Mouse (Mus musculus): Measurements from ENCODE around the gene Odf3l2. TPM values are rescaled to one million over a fixed set of nuclear protein-coding genes. Genes with fewer than 3 reads are reported as not detected.

Odf3l2 gene
- polyA plus RNA-seq, 1 experiment, result not detected

DNA sequence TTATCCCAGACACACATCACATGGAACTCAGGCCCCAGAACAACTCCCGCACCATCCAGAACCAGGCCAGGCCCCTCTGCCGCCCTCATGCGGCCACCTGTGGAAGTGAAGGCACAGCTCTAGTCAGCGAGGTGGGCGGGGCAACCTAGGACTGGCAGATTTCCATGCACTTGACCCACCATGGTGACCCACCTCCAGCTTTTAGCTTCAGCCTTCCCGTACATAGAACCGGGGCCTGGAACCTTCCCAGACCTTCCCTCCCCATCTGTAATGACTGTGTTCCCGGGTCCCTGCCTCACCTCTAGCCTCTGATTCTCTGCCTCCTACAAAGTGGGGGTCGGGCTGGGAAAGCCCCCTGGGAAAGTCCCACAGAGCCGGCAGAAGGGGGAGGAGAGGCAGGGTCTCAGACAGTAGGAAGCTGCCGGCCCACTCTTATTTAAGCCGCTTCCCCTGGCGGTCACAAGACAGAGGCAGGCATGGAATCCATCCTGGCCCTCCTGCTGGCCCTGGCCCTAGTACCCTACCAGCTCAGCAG, 18.7 kb upstream of the Odf3l2 start, which contains the start of gene Madcam1:
Madcam1 (plus strand) TSS at position 429 of the 535 bp plus-strand sequence.
- no peak within 1 kb of the TSS for H3K4me3 ChIP-seq (ENCODE audit: low read depth, low read length)
- H3K27ac ChIP-seq (ENCODE audit: insufficient read depth, low read depth, low read length), result no peak within 1 kb of the TSS
- no peaks in the 10 kb centered on the region for H3K4me1 ChIP-seq (ENCODE audit: control insufficient read depth, insufficient read depth, insufficient read length, low read length)
- no peaks in the 10 kb centered on the region for H3K36me3 ChIP-seq (ENCODE audit: control insufficient read depth, insufficient read depth, low read length)
- no peaks in the 10 kb centered on the region for H3K27me3 ChIP-seq (ENCODE audit: control insufficient read depth, insufficient read depth, low read length)
- no peak for TF ChIP-seq POLR2A (IDR thresholded peaks at IDR 0.05; ENCODE audit: low read depth, low read length)
- TF ChIP-seq CTCF (IDR thresholded peaks at IDR 0.05; ENCODE audit: extremely low read depth, insufficient read length, insufficient replicate concordance, low read depth, low read length), result peak; percentile 89
- WGBS, result 15% methylated on average over 13 of the region's 13 CpGs

DNA sequence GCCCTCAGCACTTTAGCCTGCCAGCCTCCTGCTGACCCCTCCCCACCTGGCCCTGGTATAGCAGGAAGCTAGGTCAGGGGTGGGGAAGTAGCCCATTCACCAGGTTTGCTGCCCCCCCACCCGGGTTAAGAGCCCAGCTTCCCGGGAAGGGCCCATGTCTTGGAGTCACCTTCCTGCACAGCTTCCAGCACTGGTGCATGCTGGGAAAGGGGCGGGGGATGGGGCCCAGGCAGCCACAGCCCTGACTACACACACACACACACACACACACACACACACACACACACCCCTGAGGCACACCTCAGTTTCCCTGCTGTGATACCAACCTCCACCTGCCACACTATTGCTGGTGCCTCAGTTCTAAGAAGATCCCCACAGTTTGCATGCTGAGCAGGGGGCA, 16.3 kb upstream of the Odf3l2 start:
- H3K27me3 ChIP-seq (ENCODE audit: control insufficient read depth, insufficient read depth, low read length), result no peaks in the 10 kb centered on the region
- no peaks in the 10 kb centered on the region for H3K4me1 ChIP-seq (ENCODE audit: control insufficient read depth, insufficient read depth, insufficient read length, low read length)
- H3K27ac ChIP-seq (ENCODE audit: insufficient read depth, low read depth, low read length), result no peak overlapping the region
- no peaks in the 10 kb centered on the region for H3K36me3 ChIP-seq (ENCODE audit: control insufficient read depth, insufficient read depth, low read length)
- no peak overlapping the region for H3K4me3 ChIP-seq (ENCODE audit: low read depth, low read length)
- WGBS, result 32% methylated on average over 3 of the region's 3 CpGs
- TF ChIP-seq POLR2A (IDR thresholded peaks at IDR 0.05; ENCODE audit: low read depth, low read length) (no peak), CTCF (IDR thresholded peaks at IDR 0.05; ENCODE audit: extremely low read depth, insufficient read length, insufficient replicate concordance, low read depth, low read length) (no peak)

DNA sequence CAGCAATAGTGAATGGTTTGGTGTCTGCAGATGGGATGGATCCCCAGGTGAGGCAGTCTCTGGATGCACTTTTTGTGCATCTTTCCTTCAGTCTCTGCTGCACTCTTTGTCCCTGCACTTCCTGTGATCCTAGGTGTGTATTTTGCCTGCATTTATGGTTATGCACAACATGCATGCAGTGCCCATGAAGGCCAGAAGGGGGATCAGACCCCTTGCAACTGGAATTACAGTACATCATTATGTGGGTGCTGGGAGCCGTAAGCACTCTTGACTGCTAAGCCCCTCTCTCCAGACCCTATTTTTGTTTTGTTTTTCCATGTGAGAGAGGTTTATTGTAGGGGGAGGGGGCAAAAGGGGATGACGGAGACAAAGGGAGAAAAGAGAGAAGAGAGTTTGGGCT, 14.8 kb upstream of the Odf3l2 start:
- no peaks in the 10 kb centered on the region for H3K4me1 ChIP-seq (ENCODE audit: control insufficient read depth, insufficient read depth, insufficient read length, low read length)
- TF ChIP-seq CTCF (IDR thresholded peaks at IDR 0.05; ENCODE audit: extremely low read depth, insufficient read length, insufficient replicate concordance, low read depth, low read length), result no peak
- TF ChIP-seq POLR2A (IDR thresholded peaks at IDR 0.05; ENCODE audit: low read depth, low read length), result no peak
- H3K4me3 ChIP-seq (ENCODE audit: low read depth, low read length), result no peak overlapping the region
- H3K36me3 ChIP-seq (ENCODE audit: control insufficient read depth, insufficient read depth, low read length), result no peaks in the 10 kb centered on the region
- no peaks in the 10 kb centered on the region for H3K27me3 ChIP-seq (ENCODE audit: control insufficient read depth, insufficient read depth, low read length)
- 84% methylated on average over 2 of the region's 2 CpGs for WGBS
- H3K27ac ChIP-seq (ENCODE audit: insufficient read depth, low read depth, low read length), result no peak overlapping the region

DNA sequence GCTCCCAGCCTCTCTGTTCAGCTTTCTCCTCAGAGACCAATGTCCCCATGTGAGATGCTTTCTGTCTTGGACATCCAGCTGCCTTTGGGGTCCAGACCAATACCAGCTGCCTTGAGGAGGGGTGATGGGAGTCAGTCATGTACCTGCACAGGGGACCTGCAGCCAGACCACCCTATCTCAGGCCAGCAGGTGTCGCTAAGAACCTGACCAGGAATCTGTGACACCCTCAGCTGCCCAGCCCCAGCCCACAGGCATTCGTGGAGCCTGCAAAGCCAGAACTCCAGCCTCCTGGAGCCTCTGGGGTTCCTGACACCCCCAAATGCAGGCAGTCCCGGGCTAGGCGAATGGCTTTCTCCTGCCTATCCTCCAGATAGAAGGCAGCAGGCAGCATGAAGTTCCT, 13.3 kb upstream of the Odf3l2 start:
- no peaks in the 10 kb centered on the region for H3K4me1 ChIP-seq (ENCODE audit: control insufficient read depth, insufficient read depth, insufficient read length, low read length)
- 18% methylated on average over 4 of the region's 4 CpGs for WGBS
- H3K27me3 ChIP-seq (ENCODE audit: control insufficient read depth, insufficient read depth, low read length), result no peaks in the 10 kb centered on the region
- no peak for TF ChIP-seq CTCF (IDR thresholded peaks at IDR 0.05; ENCODE audit: extremely low read depth, insufficient read length, insufficient replicate concordance, low read depth, low read length)
- no peak for TF ChIP-seq POLR2A (IDR thresholded peaks at IDR 0.05; ENCODE audit: low read depth, low read length)
- no peaks in the 10 kb centered on the region for H3K36me3 ChIP-seq (ENCODE audit: control insufficient read depth, insufficient read depth, low read length)
- no peak overlapping the region for H3K4me3 ChIP-seq (ENCODE audit: low read depth, low read length)
- H3K27ac ChIP-seq (ENCODE audit: insufficient read depth, low read depth, low read length), result no peak overlapping the region

DNA sequence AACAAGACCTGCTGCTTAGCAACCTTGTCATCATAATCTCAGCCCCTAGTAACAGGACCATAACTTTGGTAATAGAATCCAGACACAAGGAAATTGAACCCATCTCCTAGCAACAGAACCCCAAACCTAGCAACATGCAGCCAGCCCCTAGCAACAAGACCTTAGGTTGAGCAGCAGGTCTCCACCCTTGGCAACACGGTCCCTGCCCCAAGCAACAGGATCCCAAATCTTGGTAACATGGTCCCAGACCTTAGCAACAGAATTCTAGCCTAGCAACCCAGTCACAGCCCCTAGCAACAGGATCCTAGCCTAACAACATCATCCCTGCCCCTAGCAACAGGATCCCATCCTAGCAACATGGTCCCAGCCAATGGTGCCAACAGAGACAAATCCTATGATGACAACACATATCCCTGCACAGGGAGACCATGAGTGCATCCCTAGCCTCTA, 9.4 kb upstream of the Odf3l2 start:
- TF ChIP-seq CTCF (IDR thresholded peaks at IDR 0.05; ENCODE audit: extremely low read depth, insufficient read length, insufficient replicate concordance, low read depth, low read length) (no peak), POLR2A (IDR thresholded peaks at IDR 0.05; ENCODE audit: low read depth, low read length) (no peak)
- Histone ChIP-seq H3K4me3 (ENCODE audit: low read depth, low read length) (no peak overlapping the region), H3K4me1 (ENCODE audit: control insufficient read depth, insufficient read depth, insufficient read length, low read length) (no peaks in the 10 kb centered on the region), H3K27me3 (ENCODE audit: control insufficient read depth, insufficient read depth, low read length) (no peaks in the 10 kb centered on the region), H3K36me3 (ENCODE audit: control insufficient read depth, insufficient read depth, low read length) (no peaks in the 10 kb centered on the region), H3K27ac (ENCODE audit: insufficient read depth, low read depth, low read length) (no peak overlapping the region)
- 3% methylated on average over 1 of the region's 1 CpGs for WGBS

DNA sequence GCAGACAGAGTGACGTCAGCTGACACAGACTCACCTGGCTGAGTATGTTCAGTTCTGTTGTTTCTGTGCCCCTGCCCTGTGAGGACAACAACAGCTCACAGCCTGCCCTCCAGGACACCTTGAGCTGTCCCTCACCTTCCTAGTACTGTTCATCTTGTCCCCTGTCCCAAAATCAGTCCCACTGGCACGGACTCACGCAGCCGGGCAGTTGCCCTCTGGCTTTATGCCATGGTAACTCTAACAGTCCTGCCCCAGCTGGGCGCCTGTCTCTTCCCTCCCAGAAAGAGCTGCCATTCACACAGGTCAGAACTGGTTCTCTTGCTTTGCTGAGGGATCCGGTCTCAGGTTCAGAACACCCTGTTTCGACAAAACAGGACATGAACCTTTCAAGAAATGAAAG, 7.3 kb upstream of the Odf3l2 start:
- Histone ChIP-seq H3K4me1 (ENCODE audit: control insufficient read depth, insufficient read depth, insufficient read length, low read length) (no peaks in the 10 kb centered on the region), H3K4me3 (ENCODE audit: low read depth, low read length) (no peak overlapping the region), H3K36me3 (ENCODE audit: control insufficient read depth, insufficient read depth, low read length) (no peaks in the 10 kb centered on the region), H3K27me3 (ENCODE audit: control insufficient read depth, insufficient read depth, low read length) (no peaks in the 10 kb centered on the region), H3K27ac (ENCODE audit: insufficient read depth, low read depth, low read length) (no peak overlapping the region)
- TF ChIP-seq CTCF (IDR thresholded peaks at IDR 0.05; ENCODE audit: extremely low read depth, insufficient read length, insufficient replicate concordance, low read depth, low read length) (no peak), POLR2A (IDR thresholded peaks at IDR 0.05; ENCODE audit: low read depth, low read length) (no peak)
- WGBS, result 67% methylated on average over 7 of the region's 7 CpGs

- Histone ChIP-seq H3K4me3 (ENCODE audit: low read depth, low read length) (no peak overlapping the region), H3K27ac (ENCODE audit: insufficient read depth, low read depth, low read length) (no peak overlapping the region), H3K4me1 (ENCODE audit: control insufficient read depth, insufficient read depth, insufficient read length, low read length) (no peaks in the 10 kb centered on the region), H3K36me3 (ENCODE audit: control insufficient read depth, insufficient read depth, low read length) (no peaks in the 10 kb centered on the region), H3K27me3 (ENCODE audit: control insufficient read depth, insufficient read depth, low read length) (no peaks in the 10 kb centered on the region)
- WGBS, result 27% methylated on average over 7 of the region's 7 CpGs
- TF ChIP-seq POLR2A (IDR thresholded peaks at IDR 0.05; ENCODE audit: low read depth, low read length) (no peak), CTCF (IDR thresholded peaks at IDR 0.05; ENCODE audit: extremely low read depth, insufficient read length, insufficient replicate concordance, low read depth, low read length) (peak; percentile 89; the same call in 1 of the 2 replicates)
Observed at GRCm38 (mm10) chr10:79649070-79649751, 3.7 kb upstream of the Odf3l2 start.
